Mouse (Mus musculus): ENCODE data around the gene Igsf6. TPM values are rescaled to one million over a fixed set of nuclear protein-coding genes. Genes with fewer than 3 reads are reported as not detected.
"Not testable (repeated sequence)": the region's sequence is repeated elsewhere in the genome, so short reads cannot be mapped to it uniquely, and the experiment has no call there.

Gene Igsf6
- polyA plus RNA-seq, 1 experiment from 2014 or later, result 1.5 TPM

DNA sequence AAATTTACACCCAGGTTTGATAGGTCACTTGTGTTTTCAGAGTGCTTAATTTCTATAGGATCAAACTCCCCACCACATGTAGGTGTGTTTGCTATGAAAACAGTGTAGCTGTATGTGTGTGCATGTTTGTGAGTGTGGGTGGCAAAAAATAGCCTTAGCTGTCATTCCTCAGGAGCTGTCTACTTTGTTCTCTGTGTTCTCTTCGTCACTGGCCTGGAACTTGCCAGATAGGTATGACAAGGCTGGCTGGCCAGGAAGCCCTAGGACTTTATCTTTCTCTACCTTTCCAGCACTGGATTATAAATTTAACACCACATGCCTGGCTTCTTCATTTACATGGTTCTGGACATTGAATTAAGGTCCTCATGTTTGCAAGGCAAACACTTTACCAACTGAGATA, 30.1 kb downstream of the Igsf6 start:
- H3K9me3 ChIP-seq, result peaks cover 5% of the 10 kb centered on the region; the same call in 1 of the 2 replicates
- H3K27ac ChIP-seq, result no peak overlapping the region
- peaks cover 27% of the 10 kb centered on the region for H3K36me3 ChIP-seq
- 94% methylated on average over 1 of the region's 1 CpGs for WGBS
- no peaks in the 10 kb centered on the region for H3K4me1 ChIP-seq (replicated peaks)
- H3K27me3 ChIP-seq (ENCODE audit: insufficient read depth, poor library complexity, severe bottlenecking), result no peaks in the 10 kb centered on the region
- H3K4me3 ChIP-seq, result no peak overlapping the region
- DNase-seq (ENCODE audit: low spot score), result no peak

DNA sequence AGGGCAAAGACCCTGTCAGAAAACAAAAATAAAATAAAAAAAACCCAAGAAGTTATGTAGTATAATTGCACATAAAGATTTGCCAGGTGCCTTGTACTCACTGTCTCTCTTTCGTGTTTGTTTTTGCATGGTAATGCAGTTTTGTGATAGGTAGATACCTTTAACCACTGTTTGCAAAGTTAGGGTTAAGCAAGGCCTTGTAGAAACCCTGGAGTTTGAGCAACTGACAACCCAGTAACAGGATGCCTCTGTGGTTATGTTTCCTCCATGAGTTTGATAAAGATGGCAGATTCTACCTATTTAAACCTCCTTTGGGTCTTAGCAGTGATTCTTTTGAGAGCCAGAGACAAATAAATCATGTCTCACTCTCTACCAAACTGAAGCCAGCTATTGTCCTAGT, 30.9 kb downstream of the Igsf6 start:
- WGBS, result 94% methylated on average over 1 of the region's 1 CpGs

DNA sequence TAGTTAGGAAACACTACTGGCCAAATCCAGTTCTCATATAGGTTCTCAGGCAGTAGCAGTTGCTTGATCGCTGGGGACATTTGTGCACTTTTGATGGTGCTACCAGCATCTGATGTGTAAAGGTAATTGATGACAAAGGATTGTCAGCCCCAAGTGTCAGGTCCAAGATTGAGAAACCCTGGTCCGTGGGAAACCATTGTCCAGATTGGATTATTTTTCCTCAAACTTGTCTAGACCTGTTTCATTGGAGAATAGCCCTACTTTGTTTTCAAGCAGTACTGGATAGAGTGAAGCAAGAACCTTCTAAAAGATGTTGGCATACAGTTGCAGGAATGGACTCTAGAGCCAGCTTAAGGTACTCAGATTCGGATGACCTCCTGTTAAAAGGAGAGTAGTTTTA, 31.4 kb downstream of the Igsf6 start:
- Histone ChIP-seq H3K36me3 (peaks cover 15% of the 10 kb centered on the region), H3K27me3 (ENCODE audit: insufficient read depth, poor library complexity, severe bottlenecking) (no peaks in the 10 kb centered on the region), H3K9me3 (peaks cover 5% of the 10 kb centered on the region; the same call in 1 of the 2 replicates), H3K4me3 (no peak overlapping the region), H3K4me1 (replicated peaks) (peaks cover 4% of the 10 kb centered on the region; the same call in 1 of the 2 replicates), H3K27ac (no peak overlapping the region)
- 96% methylated on average over 3 of the region's 3 CpGs for WGBS
- DNase-seq (ENCODE audit: low spot score), result no peak

More for the DNA sequence above, 30.9 kb downstream of the Igsf6 start:
- Histone ChIP-seq H3K9me3 (peaks cover 5% of the 10 kb centered on the region; the same call in 1 of the 2 replicates), H3K4me3 (no peak overlapping the region), H3K4me1 (replicated peaks) (no peaks in the 10 kb centered on the region), H3K27ac (no peak overlapping the region), H3K36me3 (peaks cover 20% of the 10 kb centered on the region), H3K27me3 (ENCODE audit: insufficient read depth, poor library complexity, severe bottlenecking) (no peaks in the 10 kb centered on the region)
- no peak for DNase-seq (ENCODE audit: low spot score)

DNA sequence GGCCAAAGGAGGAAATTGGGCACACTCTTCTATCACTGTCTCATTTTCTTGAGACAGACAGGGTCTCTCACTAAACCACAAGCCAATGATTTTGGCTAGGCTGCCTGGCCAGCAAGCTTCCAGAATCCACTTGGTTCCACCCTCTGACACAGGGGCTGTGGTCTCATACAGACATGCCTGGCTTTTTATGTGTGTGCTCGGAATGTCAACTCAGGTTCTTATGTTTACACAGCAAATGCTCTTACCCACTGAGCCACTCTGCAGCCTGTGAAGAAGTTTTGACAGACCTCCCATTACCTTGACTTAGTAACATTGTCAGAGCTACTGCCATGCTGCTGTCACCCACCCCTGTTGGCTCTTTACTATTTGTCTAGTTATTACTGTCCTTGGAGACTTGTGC, 32.4 kb downstream of the Igsf6 start:
- no peak overlapping the region for H3K4me3 ChIP-seq
- H3K4me1 ChIP-seq (replicated peaks), result peaks cover 14% of the 10 kb centered on the region
- DNase-seq (ENCODE audit: low spot score), result no peak
- peaks cover 12% of the 10 kb centered on the region for H3K36me3 ChIP-seq
- no peak overlapping the region for H3K27ac ChIP-seq
- H3K27me3 ChIP-seq (ENCODE audit: insufficient read depth, poor library complexity, severe bottlenecking), result no peaks in the 10 kb centered on the region
- 76% methylated on average over 1 of the region's 1 CpGs for WGBS
- H3K9me3 ChIP-seq, result peaks cover 5% of the 10 kb centered on the region; the same call in 1 of the 2 replicates

DNA sequence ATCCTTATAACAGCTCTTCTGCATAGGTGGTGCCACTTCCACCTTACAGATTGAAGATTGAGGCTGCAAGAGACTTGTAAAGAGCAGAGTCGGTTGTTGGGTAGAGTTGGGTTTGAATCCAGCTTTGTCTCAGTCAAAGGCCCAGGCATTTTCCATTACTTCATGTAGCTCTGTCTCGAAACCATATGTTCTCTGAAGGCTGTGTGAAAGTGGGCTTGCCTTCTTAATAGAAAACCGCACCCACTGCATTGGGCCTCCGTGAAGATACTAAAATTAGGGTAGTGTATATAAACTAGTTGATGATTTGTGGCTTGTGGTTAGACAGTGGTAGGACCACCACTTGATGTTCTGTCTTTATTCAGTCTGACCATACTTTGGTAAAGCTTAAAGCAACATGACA, 33.8 kb downstream of the Igsf6 start:
- Histone ChIP-seq H3K36me3 (peaks cover 12% of the 10 kb centered on the region), H3K4me1 (replicated peaks) (peaks cover 27% of the 10 kb centered on the region), H3K4me3 (no peak overlapping the region), H3K27ac (no peak overlapping the region), H3K27me3 (ENCODE audit: insufficient read depth, poor library complexity, severe bottlenecking) (no peaks in the 10 kb centered on the region), H3K9me3 (peaks cover 5% of the 10 kb centered on the region; the same call in 1 of the 2 replicates)
- DNase-seq (ENCODE audit: low spot score), result no peak
- WGBS, result 94% methylated on average over 4 of the region's 4 CpGs

DNA sequence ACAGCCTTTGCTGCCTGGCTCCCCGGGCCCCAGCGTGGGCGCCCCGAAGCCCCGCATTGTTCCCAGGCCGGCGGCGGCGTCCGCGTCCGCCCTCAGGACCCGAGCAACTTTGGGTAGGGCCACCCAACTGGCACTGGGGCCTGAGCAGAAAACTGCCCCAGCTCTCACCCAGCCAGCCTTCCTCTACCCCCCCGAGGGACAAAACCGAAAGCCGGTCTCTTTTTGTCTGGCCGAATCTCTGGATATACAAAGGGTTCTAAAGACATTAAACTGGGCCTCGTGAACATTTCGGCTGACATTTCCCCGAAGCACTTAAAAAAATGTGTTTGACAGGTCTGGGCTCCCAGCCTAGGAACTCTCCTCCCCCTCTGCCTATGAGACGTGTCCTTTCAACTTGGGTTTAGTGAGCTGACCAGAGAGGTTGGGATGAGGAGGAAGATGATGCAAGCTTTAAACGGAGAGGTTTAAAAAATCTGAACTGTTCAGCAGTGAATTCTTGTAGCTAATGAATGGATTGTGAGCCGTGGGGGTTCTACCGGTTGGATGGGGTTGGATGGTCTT, 39.1 kb downstream of the Igsf6 start:
- no peaks in the 10 kb centered on the region for H3K9me3 ChIP-seq
- under 1% methylated on average over 24 of the region's 24 CpGs for WGBS
- H3K4me3 ChIP-seq, result peak overlapping the region; percentile 94
- peak overlapping the region; percentile 100 for H3K27ac ChIP-seq
- H3K4me1 ChIP-seq (replicated peaks), result peaks cover 32% of the 10 kb centered on the region
- peaks cover 16% of the 10 kb centered on the region for H3K27me3 ChIP-seq (ENCODE audit: insufficient read depth, poor library complexity, severe bottlenecking)
- H3K36me3 ChIP-seq, result no peaks in the 10 kb centered on the region
- peak; percentile 64 for DNase-seq (ENCODE audit: low spot score)

DNA sequence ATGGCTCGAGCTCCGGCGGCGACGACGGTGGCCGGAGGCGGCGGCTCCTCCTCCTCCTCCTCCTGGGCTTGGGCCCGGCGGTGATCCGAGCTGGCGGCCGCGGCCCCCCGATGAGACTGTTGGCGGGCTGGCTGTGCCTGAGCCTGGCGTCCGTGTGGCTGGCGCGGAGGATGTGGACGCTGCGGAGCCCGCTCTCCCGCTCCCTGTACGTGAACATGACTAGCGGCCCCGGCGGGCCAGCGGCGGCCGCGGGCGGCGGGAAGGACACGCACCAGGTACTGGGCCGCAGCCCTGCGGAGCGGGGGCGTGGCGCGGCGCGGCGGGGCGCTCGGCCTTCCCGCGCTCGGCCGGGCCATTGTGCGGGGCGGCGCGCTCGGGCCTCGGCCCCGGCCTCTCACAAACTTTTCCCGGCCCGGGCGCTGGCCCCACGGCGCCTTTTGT, 39.7 kb downstream of the Igsf6 start:
- Histone ChIP-seq H3K4me3 (peak overlapping the region; percentile 94), H3K9me3 (no peaks in the 10 kb centered on the region), H3K27me3 (ENCODE audit: insufficient read depth, poor library complexity, severe bottlenecking) (peaks cover 16% of the 10 kb centered on the region), H3K36me3 (no peaks in the 10 kb centered on the region), H3K27ac (peak overlapping the region; percentile 100), H3K4me1 (replicated peaks) (peaks cover 32% of the 10 kb centered on the region)
- no peak for DNase-seq (ENCODE audit: low spot score)
- WGBS, result under 1% methylated on average over 63 of the region's 63 CpGs

DNA sequence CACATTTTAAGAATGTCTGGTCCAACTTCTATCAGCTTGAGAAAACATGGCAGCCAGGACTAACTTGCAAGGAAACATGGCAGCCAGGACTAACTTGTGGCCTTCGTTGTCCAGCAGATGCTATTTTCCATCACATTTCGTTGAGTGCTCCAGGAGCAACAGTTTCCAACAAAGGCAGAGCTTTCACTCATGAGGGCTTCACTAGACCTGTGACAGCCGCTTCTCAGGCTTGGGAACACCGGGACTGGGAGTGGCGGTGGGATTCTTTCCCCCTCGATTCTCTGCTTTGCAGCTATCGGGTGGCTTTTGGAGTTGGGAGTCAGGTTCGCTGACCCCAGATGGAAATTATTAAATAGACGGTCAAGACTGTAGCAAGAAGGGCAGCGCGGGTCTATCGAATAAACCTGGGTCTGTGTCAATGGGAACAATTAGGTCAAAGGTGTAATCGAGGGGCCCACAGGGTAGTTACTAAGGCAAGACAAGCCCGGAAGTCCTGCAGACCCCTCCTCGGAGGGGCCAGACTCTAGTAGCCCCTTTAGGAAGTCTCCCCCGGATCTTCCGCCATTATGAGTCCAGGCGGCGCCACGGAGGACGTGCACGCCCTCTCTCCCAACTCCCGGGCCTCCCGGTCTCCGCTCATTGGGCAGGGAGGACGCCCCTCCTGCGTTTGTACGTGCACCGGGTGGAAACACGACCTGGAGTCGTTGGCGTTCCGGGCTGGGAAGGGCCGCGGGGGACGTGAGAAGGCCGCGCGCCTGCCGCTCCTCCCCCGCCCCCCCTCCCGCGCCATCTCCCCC, 40.3 kb downstream of the Igsf6 start, which contains the start of gene Mettl9:
Mettl9 (plus strand) TSS at position 590 of the 797 bp plus-strand sequence.
- Histone ChIP-seq H3K4me1 (replicated peaks) (peaks cover 32% of the 10 kb centered on the region), H3K27me3 (ENCODE audit: insufficient read depth, poor library complexity, severe bottlenecking) (peaks cover 16% of the 10 kb centered on the region), H3K9me3 (no peaks in the 10 kb centered on the region), H3K36me3 (no peaks in the 10 kb centered on the region), H3K4me3 (peak within 1 kb of the TSS; percentile 94), H3K27ac (peak within 1 kb of the TSS; percentile 100)
- peak; percentile 97 for DNase-seq (ENCODE audit: low spot score)
- WGBS, result 3% methylated on average over 42 of the region's 43 CpGs

DNA sequence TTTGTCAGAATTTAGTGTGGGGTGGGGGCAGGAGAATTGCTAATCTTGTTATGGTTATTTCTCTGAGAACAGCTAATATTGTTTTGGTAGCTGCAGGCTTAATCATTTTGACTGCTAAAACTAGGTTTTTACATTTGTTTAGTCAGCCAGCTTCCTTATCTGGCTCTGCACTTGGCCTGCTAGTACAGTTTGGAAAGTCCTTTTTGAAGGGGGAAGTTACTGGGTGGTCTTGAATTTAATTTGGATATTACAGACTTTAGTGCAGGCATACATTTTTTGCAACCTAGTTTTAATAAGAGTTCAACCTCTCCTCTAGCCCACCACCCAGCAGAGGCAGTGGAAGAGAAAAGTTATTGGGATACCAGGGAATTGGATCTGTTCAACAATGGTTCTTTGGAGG, 44.4 kb downstream of the Igsf6 start:
- peaks cover 22% of the 10 kb centered on the region for H3K27me3 ChIP-seq (ENCODE audit: insufficient read depth, poor library complexity, severe bottlenecking)
- not testable (repeated sequence) for DNase-seq (ENCODE audit: low spot score); H3K27ac ChIP-seq; H3K4me3 ChIP-seq; H3K4me1 ChIP-seq (replicated peaks); H3K36me3 ChIP-seq; H3K9me3 ChIP-seq

DNA sequence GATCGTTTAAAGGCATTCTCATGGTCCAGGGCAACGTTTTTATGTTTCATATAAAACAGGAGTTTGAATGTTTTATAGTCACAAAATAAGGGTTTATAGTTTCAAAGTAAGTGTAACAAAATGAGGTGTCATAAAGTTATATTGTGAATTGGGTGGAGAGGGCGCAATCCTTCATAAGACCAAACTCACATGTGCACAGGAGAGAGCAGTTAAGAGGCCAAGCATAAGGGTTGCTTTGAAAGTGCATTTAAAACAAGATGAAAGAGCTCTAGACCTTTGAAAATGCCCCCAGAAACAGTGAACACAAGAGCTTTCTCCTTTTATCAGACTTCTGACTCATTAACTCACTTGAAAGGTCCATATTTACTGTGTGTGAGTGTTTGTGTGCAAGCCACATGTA, 48.1 kb downstream of the Igsf6 start:
- no peak overlapping the region for H3K4me3 ChIP-seq
- no peaks in the 10 kb centered on the region for H3K36me3 ChIP-seq
- H3K27ac ChIP-seq, result no peak overlapping the region
- no peak for DNase-seq (ENCODE audit: low spot score)
- peaks cover 12% of the 10 kb centered on the region; the same call in 1 of the 2 replicates for H3K27me3 ChIP-seq (ENCODE audit: insufficient read depth, poor library complexity, severe bottlenecking)
- H3K4me1 ChIP-seq (replicated peaks), result no peaks in the 10 kb centered on the region
- 67% methylated on average over 3 of the region's 3 CpGs for WGBS
- no peaks in the 10 kb centered on the region for H3K9me3 ChIP-seq

DNA sequence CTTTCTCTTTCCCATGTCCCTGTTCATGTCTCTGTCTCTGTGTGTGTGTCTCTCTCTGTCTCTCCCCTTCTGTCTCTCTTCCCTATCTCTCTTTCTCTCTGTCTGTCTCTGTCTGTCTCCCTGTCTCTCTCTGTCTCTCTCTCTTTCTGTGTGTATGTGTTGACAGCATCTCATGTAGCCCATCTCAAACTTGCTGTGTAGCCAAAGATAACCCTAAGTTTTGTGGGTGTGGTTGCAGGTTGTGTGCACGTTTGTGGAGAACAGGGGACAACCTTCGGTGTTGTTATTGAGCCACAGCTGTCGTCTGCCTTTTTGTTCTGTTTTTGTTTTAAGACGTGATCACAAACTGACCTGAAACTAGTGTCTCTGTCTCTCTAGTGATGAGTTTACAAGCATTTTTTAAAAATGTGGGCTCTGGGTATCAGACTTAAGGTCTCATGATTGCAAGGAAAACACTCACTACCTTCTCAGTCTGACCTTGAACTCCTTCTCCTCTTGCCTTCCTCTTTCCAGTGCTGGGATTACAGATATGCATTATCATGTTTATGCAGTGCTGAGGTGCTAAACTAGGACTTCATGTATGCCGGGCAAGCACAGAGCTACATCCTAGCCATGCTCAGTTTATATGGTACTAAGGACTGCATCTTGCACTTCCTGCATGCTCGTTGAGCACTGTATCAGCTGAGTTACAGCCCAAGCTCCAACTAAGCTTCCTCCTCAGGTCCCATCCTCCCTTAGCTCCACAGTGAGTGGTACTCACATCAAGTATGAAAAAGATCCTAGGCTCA, 49.0 kb downstream of the Igsf6 start:
- Histone ChIP-seq H3K36me3 (no peaks in the 10 kb centered on the region), H3K27ac (no peak overlapping the region)
- WGBS, result 77% methylated on average over 6 of the region's 6 CpGs

DNA sequence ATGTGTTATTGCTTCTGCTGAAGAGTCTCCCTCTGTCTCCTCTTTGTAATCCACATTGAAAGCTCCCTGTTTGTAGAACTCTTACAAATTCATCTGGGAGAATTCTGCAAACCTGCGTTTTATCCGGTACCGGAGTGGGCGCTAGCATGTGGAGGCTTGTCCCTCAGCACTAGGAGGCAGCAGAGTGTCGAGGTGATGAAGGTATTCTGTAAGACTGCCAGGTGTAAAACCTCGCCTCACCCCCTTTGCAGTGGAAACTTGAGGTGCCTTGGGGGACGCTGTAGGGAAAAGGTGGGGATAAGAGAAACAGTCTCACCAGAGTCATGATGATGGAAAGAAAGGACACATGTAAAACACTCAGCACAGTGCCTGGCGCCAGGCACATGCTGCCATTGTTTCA, 54.1 kb downstream of the Igsf6 start:
- Histone ChIP-seq H3K27me3 (ENCODE audit: insufficient read depth, poor library complexity, severe bottlenecking) (no peaks in the 10 kb centered on the region), H3K9me3 (no peaks in the 10 kb centered on the region), H3K4me1 (replicated peaks) (no peaks in the 10 kb centered on the region), H3K27ac (no peak overlapping the region), H3K4me3 (no peak overlapping the region), H3K36me3 (no peaks in the 10 kb centered on the region)
- no peak for DNase-seq (ENCODE audit: low spot score)
- 45% methylated on average over 8 of the region's 8 CpGs for WGBS

More for the DNA sequence above, 49.0 kb downstream of the Igsf6 start:
- no peak overlapping the region for H3K4me3 ChIP-seq
- H3K9me3 ChIP-seq, result no peaks in the 10 kb centered on the region
- no peak for DNase-seq (ENCODE audit: low spot score)
- peaks cover 8% of the 10 kb centered on the region; the same call in 1 of the 2 replicates for H3K27me3 ChIP-seq (ENCODE audit: insufficient read depth, poor library complexity, severe bottlenecking)
- no peaks in the 10 kb centered on the region for H3K4me1 ChIP-seq (replicated peaks)

Measured in hindbrain, embryonic 10.5 days (tissue).